Mouse (Mus musculus): Measurements from ENCODE around the gene Tma7. TPM values are rescaled to one million over a fixed set of nuclear protein-coding genes. Genes with fewer than 3 reads are reported as not detected.

Tma7 gene
- polyA plus RNA-seq, 1 experiment, result 80.7 TPM

- DNase-seq, result no peak
- H3K4me1 ChIP-seq (ENCODE audit: control insufficient read depth, insufficient read depth, low read length), result no peaks in the 10 kb centered on the region
- no peaks in the 10 kb centered on the region for H3K27me3 ChIP-seq (replicated peaks; ENCODE audit: control insufficient read depth, insufficient read depth, low read length)
- no peak overlapping the region for H3K4me3 ChIP-seq (ENCODE audit: insufficient read depth, low read depth, low read length)
- H3K27ac ChIP-seq (ENCODE audit: insufficient read depth, low read depth, low read length), result no peak overlapping the region
- TF ChIP-seq POLR2A (IDR thresholded peaks at IDR 0.05; ENCODE audit: low read depth, low read length) (no peak), CTCF (conservative IDR thresholded peaks at IDR 0.05; ENCODE audit: insufficient read depth, insufficient read length, low read depth, low read length) (no peak)
- WGBS, result 92% methylated on average over 11 of the region's 11 CpGs
- no peaks in the 10 kb centered on the region for H3K36me3 ChIP-seq (ENCODE audit: control insufficient read depth, insufficient read depth, low read length)
These were observed 31.9 kb upstream of the Tma7 start for GRCm38 (mm10) chr9:109114276-109114675.

GRCm38 (mm10) chr9:109113331-109113730, 30.9 kb upstream of the Tma7 start:
- Histone ChIP-seq H3K4me3 (ENCODE audit: insufficient read depth, low read depth, low read length) (no peak overlapping the region), H3K4me1 (ENCODE audit: control insufficient read depth, insufficient read depth, low read length) (no peaks in the 10 kb centered on the region), H3K27me3 (replicated peaks; ENCODE audit: control insufficient read depth, insufficient read depth, low read length) (no peaks in the 10 kb centered on the region), H3K27ac (ENCODE audit: insufficient read depth, low read depth, low read length) (no peak overlapping the region), H3K36me3 (ENCODE audit: control insufficient read depth, insufficient read depth, low read length) (no peaks in the 10 kb centered on the region)
- 91% methylated on average over 8 of the region's 8 CpGs for WGBS
- TF ChIP-seq CTCF (conservative IDR thresholded peaks at IDR 0.05; ENCODE audit: insufficient read depth, insufficient read length, low read depth, low read length), result no peak
- TF ChIP-seq POLR2A (IDR thresholded peaks at IDR 0.05; ENCODE audit: low read depth, low read length), result no peak
- DNase-seq, result no peak

- Histone ChIP-seq H3K36me3 (ENCODE audit: control insufficient read depth, insufficient read depth, low read length) (no peaks in the 10 kb centered on the region), H3K4me3 (ENCODE audit: insufficient read depth, low read depth, low read length) (no peak overlapping the region), H3K27ac (ENCODE audit: insufficient read depth, low read depth, low read length) (no peak overlapping the region), H3K27me3 (replicated peaks; ENCODE audit: control insufficient read depth, insufficient read depth, low read length) (no peaks in the 10 kb centered on the region), H3K4me1 (ENCODE audit: control insufficient read depth, insufficient read depth, low read length) (no peaks in the 10 kb centered on the region)
- no peak for DNase-seq
- no peak for TF ChIP-seq POLR2A (IDR thresholded peaks at IDR 0.05; ENCODE audit: low read depth, low read length)
- no peak for TF ChIP-seq CTCF (conservative IDR thresholded peaks at IDR 0.05; ENCODE audit: insufficient read depth, insufficient read length, low read depth, low read length)
- 87% methylated on average over 9 of the region's 9 CpGs for WGBS
These were observed 29.2 kb upstream of the Tma7 start for GRCm38 (mm10) chr9:109111591-109111990.

GRCm38 (mm10) chr9:109111101-109111500, 28.7 kb upstream of the Tma7 start:
- Histone ChIP-seq H3K27me3 (replicated peaks; ENCODE audit: control insufficient read depth, insufficient read depth, low read length) (no peaks in the 10 kb centered on the region), H3K4me1 (ENCODE audit: control insufficient read depth, insufficient read depth, low read length) (no peaks in the 10 kb centered on the region), H3K36me3 (ENCODE audit: control insufficient read depth, insufficient read depth, low read length) (no peaks in the 10 kb centered on the region), H3K4me3 (ENCODE audit: insufficient read depth, low read depth, low read length) (no peak overlapping the region), H3K27ac (ENCODE audit: insufficient read depth, low read depth, low read length) (no peak overlapping the region)
- 62% methylated on average over 4 of the region's 4 CpGs for WGBS
- TF ChIP-seq CTCF (conservative IDR thresholded peaks at IDR 0.05; ENCODE audit: insufficient read depth, insufficient read length, low read depth, low read length) (no peak), POLR2A (IDR thresholded peaks at IDR 0.05; ENCODE audit: low read depth, low read length) (no peak)
- DNase-seq, result no peak

- TF ChIP-seq POLR2A (IDR thresholded peaks at IDR 0.05; ENCODE audit: low read depth, low read length), result no peak
- no peak for TF ChIP-seq CTCF (conservative IDR thresholded peaks at IDR 0.05; ENCODE audit: insufficient read depth, insufficient read length, low read depth, low read length)
- H3K4me3 ChIP-seq (ENCODE audit: insufficient read depth, low read depth, low read length), result no peak overlapping the region
- H3K36me3 ChIP-seq (ENCODE audit: control insufficient read depth, insufficient read depth, low read length), result no peaks in the 10 kb centered on the region
- peaks cover 3% of the 10 kb centered on the region; the same call in 1 of the 2 replicates for H3K4me1 ChIP-seq (ENCODE audit: control insufficient read depth, insufficient read depth, low read length)
- H3K27me3 ChIP-seq (replicated peaks; ENCODE audit: control insufficient read depth, insufficient read depth, low read length), result no peaks in the 10 kb centered on the region
- no peak for DNase-seq
- no peak overlapping the region for H3K27ac ChIP-seq (ENCODE audit: insufficient read depth, low read depth, low read length)
- 95% methylated on average over 11 of the region's 11 CpGs for WGBS
These were observed 27.9 kb upstream of the Tma7 start for GRCm38 (mm10) chr9:109110240-109110639.

- Histone ChIP-seq H3K27ac (ENCODE audit: insufficient read depth, low read depth, low read length) (no peak overlapping the region), H3K36me3 (ENCODE audit: control insufficient read depth, insufficient read depth, low read length) (no peaks in the 10 kb centered on the region), H3K27me3 (replicated peaks; ENCODE audit: control insufficient read depth, insufficient read depth, low read length) (no peaks in the 10 kb centered on the region), H3K4me3 (ENCODE audit: insufficient read depth, low read depth, low read length) (no peak overlapping the region), H3K4me1 (ENCODE audit: control insufficient read depth, insufficient read depth, low read length) (peaks cover 3% of the 10 kb centered on the region; the same call in 1 of the 2 replicates)
- DNase-seq, result peak; percentile 45
- 46% methylated on average over 6 of the region's 6 CpGs for WGBS
- TF ChIP-seq CTCF (conservative IDR thresholded peaks at IDR 0.05; ENCODE audit: insufficient read depth, insufficient read length, low read depth, low read length) (no peak), POLR2A (IDR thresholded peaks at IDR 0.05; ENCODE audit: low read depth, low read length) (no peak)
These were observed 25.0 kb upstream of the Tma7 start for GRCm38 (mm10) chr9:109107341-109107740.

GRCm38 (mm10) chr9:109105648-109106047, 23.3 kb upstream of the Tma7 start:
- Histone ChIP-seq H3K4me1 (ENCODE audit: control insufficient read depth, insufficient read depth, low read length) (peaks cover 3% of the 10 kb centered on the region; the same call in 1 of the 2 replicates), H3K36me3 (ENCODE audit: control insufficient read depth, insufficient read depth, low read length) (no peaks in the 10 kb centered on the region), H3K27ac (ENCODE audit: insufficient read depth, low read depth, low read length) (no peak overlapping the region), H3K4me3 (ENCODE audit: insufficient read depth, low read depth, low read length) (no peak overlapping the region), H3K27me3 (replicated peaks; ENCODE audit: control insufficient read depth, insufficient read depth, low read length) (no peaks in the 10 kb centered on the region)
- TF ChIP-seq CTCF (conservative IDR thresholded peaks at IDR 0.05; ENCODE audit: insufficient read depth, insufficient read length, low read depth, low read length) (no peak), POLR2A (IDR thresholded peaks at IDR 0.05; ENCODE audit: low read depth, low read length) (no peak)
- DNase-seq, result peak; percentile 20
- 57% methylated on average over 12 of the region's 12 CpGs for WGBS
